Mouse (Mus musculus) heart, postnatal 25 days (tissue): Measurements from ENCODE around the gene Slc17a3. TPM values are rescaled to one million over a fixed set of nuclear protein-coding genes. Genes with fewer than 3 reads are reported as not detected.

Experiments
- DNase-seq: peaks from one replicate; pipeline ENCODE4 v3.0.0; 2022; ENCODE audit warnings: low spot score
- intact Hi-C: fragments of 180-260 bp; cut with DNase I; formaldehyde crosslinking; loops from one replicate; pipeline ENCODE4 v1.15.1; 2025
- total RNA-seq, 2 experiments: library from RNA; stranded (reverse); gene quantifications; 2 replicates each; pipeline ENCODE4 v1.2.3; 2021

Slc17a3 gene
- not detected for total RNA-seq

- intact Hi-C loops: loop anchor here (10.0 kb wide), 1 partner anchor 175 kb away; no protein-coding TSS in a partner anchor
- no peak for DNase-seq
These were observed at the start of gene Slc17a3 for GRCm38 (mm10) chr13:23839308-23839707. Slc17a3 (plus strand) TSS chr13:23839434.

- no peak for DNase-seq
- intact Hi-C loops: loop anchor here (2.0 to 5.0 kb wide), 3 partner anchors 95 to 504 kb away; partner anchors contain the start of gene Carmil1
These were observed 46.7 kb upstream of the Slc17a3 start for GRCm38 (mm10) chr13:23792520-23792919.

GRCm38 (mm10) chr13:23799405-23799804 lies 39.8 kb upstream of the Slc17a3 start:
- no peak for DNase-seq
- intact Hi-C loops: no loop called here

- DNase-seq: no peak
- intact Hi-C loops: no loop called here
These were observed 34.7 kb upstream of the Slc17a3 start for GRCm38 (mm10) chr13:23804532-23804931.

- intact Hi-C loops: no loop called here
- DNase-seq: no peak
These were observed 32.7 kb upstream of the Slc17a3 start, which contains the start of gene Slc17a2 for GRCm38 (mm10) chr13:23806422-23807052. Slc17a2 (plus strand) TSS chr13:23806993.

- no peak for DNase-seq
- intact Hi-C loops: no loop called here
These were observed 23.1 kb upstream of the Slc17a3 start for GRCm38 (mm10) chr13:23816148-23816547.

- DNase-seq: no peak
- intact Hi-C loops: no loop called here
These were observed 18.9 kb upstream of the Slc17a3 start for GRCm38 (mm10) chr13:23820179-23820940.

GRCm38 (mm10) chr13:23822213-23822612 lies 17.0 kb upstream of the Slc17a3 start:
- DNase-seq: no peak
- intact Hi-C loops: no loop called here

GRCm38 (mm10) chr13:23826606-23827005 lies 12.6 kb upstream of the Slc17a3 start:
- no peak for DNase-seq
- intact Hi-C loops: no loop called here

- DNase-seq: no peak
- intact Hi-C loops: loop anchor here (5.0 to 10.0 kb wide), 2 partner anchors 182 to 449 kb away; partner anchors contain the start of gene Carmil1
These were observed 6.2 kb upstream of the Slc17a3 start for GRCm38 (mm10) chr13:23833053-23833452.

GRCm38 (mm10) chr13:23834836-23835235 lies 4.4 kb upstream of the Slc17a3 start:
- DNase-seq: no peak
- intact Hi-C loops: loop anchor here (5.0 to 10.0 kb wide), 2 partner anchors 180 to 447 kb away; partner anchors contain the start of gene Carmil1

- intact Hi-C loops: loop anchor here (10.0 kb wide), 1 partner anchor 178 kb away; no protein-coding TSS in a partner anchor
- no peak for DNase-seq
These were observed 2.6 kb upstream of the Slc17a3 start for GRCm38 (mm10) chr13:23836630-23837029.

- no peak for DNase-seq
- intact Hi-C loops: no loop called here
These were observed 6.6 kb downstream of the Slc17a3 start for GRCm38 (mm10) chr13:23845851-23846250.

- DNase-seq: no peak
- intact Hi-C loops: no loop called here
These were observed 10.1 kb downstream of the Slc17a3 start for GRCm38 (mm10) chr13:23849299-23849698.

- no peak for DNase-seq
- intact Hi-C loops: no loop called here
These were observed 17.2 kb downstream of the Slc17a3 start for GRCm38 (mm10) chr13:23856401-23856800.

- no peak for DNase-seq
- intact Hi-C loops: no loop called here
These were observed 22.6 kb downstream of the Slc17a3 start for GRCm38 (mm10) chr13:23861815-23862214.

GRCm38 (mm10) chr13:23864711-23865110 lies 25.5 kb downstream of the Slc17a3 start:
- intact Hi-C loops: no loop called here
- DNase-seq: no peak

GRCm38 (mm10) chr13:23866086-23866710 lies 27.0 kb downstream of the Slc17a3 start:
- DNase-seq: no peak
- intact Hi-C loops: no loop called here

GRCm38 (mm10) chr13:23867000-23867399 lies 27.8 kb downstream of the Slc17a3 start:
- intact Hi-C loops: no loop called here
- DNase-seq: no peak

GRCm38 (mm10) chr13:23867405-23867804 lies 28.2 kb downstream of the Slc17a3 start, which contains the start of gene Slc17a1:
Slc17a1 (plus strand) TSS chr13:23867750.
- intact Hi-C loops: no loop called here
- no peak for DNase-seq
